Mouse (Mus musculus): ENCODE data around the gene Wasf2.

Gene Wasf2

GRCm38 (mm10) chr4:133201006-133201771 is 70.9 kb downstream of the Wasf2 start:
- no peak for DNase-seq (ENCODE audit: low read depth, low spot score)

- no peak for DNase-seq (ENCODE audit: low read depth, low spot score)
These were observed 71.9 kb downstream of the Wasf2 start for GRCm38 (mm10) chr4:133202254-133202653.

GRCm38 (mm10) chr4:133203591-133203990 is 73.3 kb downstream of the Wasf2 start:
- no peak for DNase-seq (ENCODE audit: low read depth, low spot score)

GRCm38 (mm10) chr4:133204379-133204778 is 74.1 kb downstream of the Wasf2 start:
- DNase-seq (ENCODE audit: low read depth, low spot score) = no peak

GRCm38 (mm10) chr4:133209366-133209765 is 79.1 kb downstream of the Wasf2 start:
- peak; percentile 36 for DNase-seq (ENCODE audit: low read depth, low spot score)

GRCm38 (mm10) chr4:133210023-133210787 is 79.9 kb downstream of the Wasf2 start:
- no peak for DNase-seq (ENCODE audit: low read depth, low spot score)

- no peak for DNase-seq (ENCODE audit: low read depth, low spot score)
These were observed 80.6 kb downstream of the Wasf2 start for GRCm38 (mm10) chr4:133210788-133211390.

GRCm38 (mm10) chr4:133211751-133212561 is 81.7 kb downstream of the Wasf2 start, which contains the start of the genes Cd164l2 and Gpr3:
TSS of gene Cd164l2 (plus strand) at chr4:133212131.
TSS of gene Gpr3 (minus strand) at chr4:133212536.
- no peak for DNase-seq (ENCODE audit: low read depth, low spot score)

GRCm38 (mm10) chr4:133212562-133213267 is 82.4 kb downstream of the Wasf2 start:
- DNase-seq (ENCODE audit: low read depth, low spot score) = no peak

GRCm38 (mm10) chr4:133213268-133213590 is 82.9 kb downstream of the Wasf2 start:
- DNase-seq (ENCODE audit: low read depth, low spot score) = no peak

- no peak for DNase-seq (ENCODE audit: low read depth, low spot score)
These were observed 83.4 kb downstream of the Wasf2 start for GRCm38 (mm10) chr4:133213661-133214060.

GRCm38 (mm10) chr4:133217641-133218040 is 87.3 kb downstream of the Wasf2 start:
- peak; percentile 38 for DNase-seq (ENCODE audit: low read depth, low spot score)

GRCm38 (mm10) chr4:133218745-133219144 is 88.4 kb downstream of the Wasf2 start:
- no peak for DNase-seq (ENCODE audit: low read depth, low spot score)

GRCm38 (mm10) chr4:133220656-133221055 is 90.4 kb downstream of the Wasf2 start:
- no peak for DNase-seq (ENCODE audit: low read depth, low spot score)

GRCm38 (mm10) chr4:133221701-133222100 is 91.4 kb downstream of the Wasf2 start:
- no peak for DNase-seq (ENCODE audit: low read depth, low spot score)

- no peak for DNase-seq (ENCODE audit: low read depth, low spot score)
These were observed 93.6 kb downstream of the Wasf2 start for GRCm38 (mm10) chr4:133223875-133224274.

- no peak for DNase-seq (ENCODE audit: low read depth, low spot score)
These were observed 95.8 kb downstream of the Wasf2 start for GRCm38 (mm10) chr4:133226073-133226472.

GRCm38 (mm10) chr4:133227636-133228035 is 97.3 kb downstream of the Wasf2 start:
- no peak for DNase-seq (ENCODE audit: low read depth, low spot score)

GRCm38 (mm10) chr4:133229582-133229981 is 99.3 kb downstream of the Wasf2 start:
- DNase-seq (ENCODE audit: low read depth, low spot score) = no peak

- no peak for DNase-seq (ENCODE audit: low read depth, low spot score)
These were observed 103.1 kb downstream of the Wasf2 start for GRCm38 (mm10) chr4:133233285-133233976.
